Mouse (Mus musculus) lung, postnatal 0 days (tissue): ENCODE data around the gene Ackr1.

Source experiments
- CTCF ChIP-seq: IDR thresholded peaks from 2 replicates; pipeline ENCODE4 v1.5.1; 2016; ENCODE audit warnings: antibody characterized with exemption, mild to moderate bottlenecking
- EP300 ChIP-seq: IDR thresholded peaks from 2 replicates; pipeline ENCODE4 v1.6.1; 2016; ENCODE audit warnings: antibody characterized with exemption, mild to moderate bottlenecking, control low read depth

- TF ChIP-seq CTCF (no peak), EP300 (no peak)
Observed at GRCm38 (mm10) chr1:173381436-173381835, 47.9 kb upstream of the Ackr1 start.
